Mouse (Mus musculus): ENCODE measurements around the gene Armc8. TPM values are rescaled to one million over a fixed set of nuclear protein-coding genes. Genes with fewer than 3 reads are reported as not detected.

The Armc8 gene
- polyA plus RNA-seq, 1 experiment, result 10.4 TPM

DNA sequence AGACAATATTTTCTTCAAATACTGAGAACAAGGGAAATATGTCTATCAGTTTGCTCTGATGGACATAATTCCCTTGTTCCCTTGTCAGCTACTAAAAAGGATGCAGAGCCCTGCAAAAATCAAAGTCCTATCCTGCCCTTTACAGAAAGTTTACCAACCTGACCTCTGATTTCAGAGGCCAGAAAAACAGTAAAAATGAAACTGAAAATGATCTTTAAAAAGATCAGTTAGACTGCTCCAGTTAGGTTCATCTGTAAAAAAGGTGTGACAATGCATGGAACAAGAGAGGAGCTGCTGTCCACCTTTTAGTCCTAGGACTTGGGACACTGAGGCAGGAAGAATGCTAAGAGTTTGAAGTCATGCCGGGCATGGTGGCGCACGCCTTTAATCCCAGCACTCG lies 77.6 kb downstream of the Armc8 start:
- Histone ChIP-seq H3ac (ENCODE audit: control insufficient read depth, insufficient read length) (no peak overlapping the region), H3K36me3 (ENCODE audit: control insufficient read depth, insufficient read depth) (peaks cover 28% of the 10 kb centered on the region), H3K27me3 (ENCODE audit: control insufficient read depth, insufficient read depth, insufficient read length) (no peaks in the 10 kb centered on the region), H3K4me2 (ENCODE audit: low read depth) (no peak overlapping the region), H3K79me2 (ENCODE audit: control insufficient read depth, insufficient read depth) (no peaks in the 10 kb centered on the region), H3K4me3 (no peak overlapping the region)
- TF ChIP-seq E2F4 (IDR thresholded peaks at IDR 0.05; ENCODE audit: insufficient read depth), result no peak
- TF ChIP-seq SRF (IDR thresholded peaks at IDR 0.05; ENCODE audit: control insufficient read depth, insufficient read length, low read depth), result no peak
- TF ChIP-seq MYOG (IDR thresholded peaks at IDR 0.05; ENCODE audit: control insufficient read depth in 1 of 3, insufficient read depth in 1 of 3, insufficient read length in 2 of 3, low read depth in 2 of 3), result no peak
- TF ChIP-seq CEBPB (IDR thresholded peaks at IDR 0.05; ENCODE audit: insufficient read depth, poor library complexity, severe bottlenecking), result no peak
- no peak for TF ChIP-seq REST (IDR thresholded peaks at IDR 0.05; ENCODE audit: insufficient read depth, insufficient read length)
- no peak for TF ChIP-seq POLR2AphosphoS2 (IDR thresholded peaks at IDR 0.05; ENCODE audit: insufficient read length, low read depth)
- no peak for TF ChIP-seq USF1 (IDR thresholded peaks at IDR 0.05; ENCODE audit: low read depth)
- no peak for TF ChIP-seq TCF3 (IDR thresholded peaks at IDR 0.05; ENCODE audit: insufficient read length, low read depth)
- no peak for TF ChIP-seq MYOD1 (IDR thresholded peaks at IDR 0.05; ENCODE audit: control insufficient read depth in 1 of 3, insufficient read length in 2 of 3, low read depth in 2 of 3)
- no peak for TF ChIP-seq TCF12 (IDR thresholded peaks at IDR 0.05; ENCODE audit: insufficient read depth, poor library complexity, severe bottlenecking)
- no peak for TF ChIP-seq POLR2A (IDR thresholded peaks at IDR 0.05; ENCODE audit: insufficient read length, low read depth)
- TF ChIP-seq MAX (IDR thresholded peaks at IDR 0.05; ENCODE audit: low read depth), result no peak

DNA sequence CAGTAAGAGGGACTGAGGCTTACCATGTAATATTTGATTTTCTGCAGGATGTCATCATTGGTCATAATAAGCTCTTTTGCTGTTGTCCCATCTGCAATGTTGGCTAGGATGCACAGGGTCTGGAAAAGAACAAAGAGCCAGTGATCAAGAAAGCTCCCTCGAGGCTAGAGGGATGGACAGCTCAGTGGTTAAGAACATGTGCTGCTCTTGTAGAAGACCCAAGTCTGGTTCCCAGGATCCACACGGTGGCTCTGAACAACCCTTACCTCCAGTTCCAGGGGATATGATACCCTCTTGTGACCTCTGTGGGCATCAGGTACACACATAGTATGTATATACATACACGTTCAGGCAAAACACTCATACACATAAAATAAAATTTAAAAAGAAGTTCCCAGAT lies 80.9 kb downstream of the Armc8 start:
- no peak for TF ChIP-seq TCF3 (IDR thresholded peaks at IDR 0.05; ENCODE audit: insufficient read length, low read depth)
- TF ChIP-seq SRF (IDR thresholded peaks at IDR 0.05; ENCODE audit: control insufficient read depth, insufficient read length, low read depth), result no peak
- no peak for TF ChIP-seq MYOD1 (IDR thresholded peaks at IDR 0.05; ENCODE audit: control insufficient read depth in 1 of 3, insufficient read length in 2 of 3, low read depth in 2 of 3)
- TF ChIP-seq REST (IDR thresholded peaks at IDR 0.05; ENCODE audit: insufficient read depth, insufficient read length), result no peak
- TF ChIP-seq CEBPB (IDR thresholded peaks at IDR 0.05; ENCODE audit: insufficient read depth, poor library complexity, severe bottlenecking), result no peak
- TF ChIP-seq TCF12 (IDR thresholded peaks at IDR 0.05; ENCODE audit: insufficient read depth, poor library complexity, severe bottlenecking), result no peak
- TF ChIP-seq E2F4 (IDR thresholded peaks at IDR 0.05; ENCODE audit: insufficient read depth), result no peak
- no peak for TF ChIP-seq MAX (IDR thresholded peaks at IDR 0.05; ENCODE audit: low read depth)
- TF ChIP-seq MYOG (IDR thresholded peaks at IDR 0.05; ENCODE audit: control insufficient read depth in 1 of 3, insufficient read depth in 1 of 3, insufficient read length in 2 of 3, low read depth in 2 of 3), result no peak
- no peak for TF ChIP-seq POLR2A (IDR thresholded peaks at IDR 0.05; ENCODE audit: insufficient read length, low read depth)
- no peak for TF ChIP-seq USF1 (IDR thresholded peaks at IDR 0.05; ENCODE audit: low read depth)
- no peak for TF ChIP-seq POLR2AphosphoS2 (IDR thresholded peaks at IDR 0.05; ENCODE audit: insufficient read length, low read depth)
- no peaks in the 10 kb centered on the region for H3K79me2 ChIP-seq (ENCODE audit: control insufficient read depth, insufficient read depth)
- H3K4me2 ChIP-seq (ENCODE audit: low read depth), result no peak overlapping the region
- H3K27me3 ChIP-seq (ENCODE audit: control insufficient read depth, insufficient read depth, insufficient read length), result no peaks in the 10 kb centered on the region
- H3K36me3 ChIP-seq (ENCODE audit: control insufficient read depth, insufficient read depth), result peaks cover 27% of the 10 kb centered on the region
- H3K4me3 ChIP-seq, result no peak overlapping the region
- no peak overlapping the region for H3ac ChIP-seq (ENCODE audit: control insufficient read depth, insufficient read length)

DNA sequence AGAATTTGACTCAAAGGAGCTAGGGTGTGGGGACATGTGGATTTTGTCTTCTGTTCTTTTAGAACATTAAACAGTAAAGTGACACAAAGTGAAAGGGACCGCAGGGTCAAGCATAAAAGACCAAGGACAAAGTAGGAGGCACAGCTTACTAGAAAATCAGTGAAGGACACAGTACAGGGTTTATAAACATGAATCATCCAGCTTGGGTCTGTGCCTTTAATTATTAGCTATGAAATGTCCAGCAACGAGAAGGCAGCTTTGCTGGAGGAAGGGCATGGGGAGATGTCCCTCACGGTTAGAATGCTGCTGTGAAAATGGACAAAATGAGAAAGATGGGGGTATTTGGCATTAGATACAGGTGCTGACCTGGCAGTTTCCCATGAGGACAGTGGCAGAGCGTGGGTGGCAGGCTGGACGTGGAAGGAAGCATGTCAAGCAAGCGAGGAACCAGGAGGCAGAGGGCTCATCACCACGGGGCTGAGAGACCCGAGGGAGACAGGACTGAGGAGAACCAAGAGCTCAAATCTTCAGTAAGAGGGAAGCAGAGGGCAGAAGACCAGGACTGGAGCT lies 81.5 kb downstream of the Armc8 start:
- Histone ChIP-seq H3K79me2 (ENCODE audit: control insufficient read depth, insufficient read depth) (no peaks in the 10 kb centered on the region), H3K4me2 (ENCODE audit: low read depth) (no peak overlapping the region), H3K36me3 (ENCODE audit: control insufficient read depth, insufficient read depth) (peaks cover 20% of the 10 kb centered on the region), H3ac (ENCODE audit: control insufficient read depth, insufficient read length) (no peak overlapping the region), H3K27me3 (ENCODE audit: control insufficient read depth, insufficient read depth, insufficient read length) (no peaks in the 10 kb centered on the region), H3K4me3 (no peak overlapping the region)
- TF ChIP-seq MYOG (IDR thresholded peaks at IDR 0.05; ENCODE audit: control insufficient read depth in 1 of 3, insufficient read depth in 1 of 3, insufficient read length in 2 of 3, low read depth in 2 of 3) (no peak), TCF3 (IDR thresholded peaks at IDR 0.05; ENCODE audit: insufficient read length, low read depth) (no peak), TCF12 (IDR thresholded peaks at IDR 0.05; ENCODE audit: insufficient read depth, poor library complexity, severe bottlenecking) (no peak), MYOD1 (IDR thresholded peaks at IDR 0.05; ENCODE audit: control insufficient read depth in 1 of 3, insufficient read length in 2 of 3, low read depth in 2 of 3) (no peak), REST (IDR thresholded peaks at IDR 0.05; ENCODE audit: insufficient read depth, insufficient read length) (no peak), MAX (IDR thresholded peaks at IDR 0.05; ENCODE audit: low read depth) (no peak), CEBPB (IDR thresholded peaks at IDR 0.05; ENCODE audit: insufficient read depth, poor library complexity, severe bottlenecking) (no peak), SRF (IDR thresholded peaks at IDR 0.05; ENCODE audit: control insufficient read depth, insufficient read length, low read depth) (no peak), E2F4 (IDR thresholded peaks at IDR 0.05; ENCODE audit: insufficient read depth) (no peak), USF1 (IDR thresholded peaks at IDR 0.05; ENCODE audit: low read depth) (no peak), POLR2AphosphoS2 (IDR thresholded peaks at IDR 0.05; ENCODE audit: insufficient read length, low read depth) (no peak), POLR2A (IDR thresholded peaks at IDR 0.05; ENCODE audit: insufficient read length, low read depth) (no peak)

DNA sequence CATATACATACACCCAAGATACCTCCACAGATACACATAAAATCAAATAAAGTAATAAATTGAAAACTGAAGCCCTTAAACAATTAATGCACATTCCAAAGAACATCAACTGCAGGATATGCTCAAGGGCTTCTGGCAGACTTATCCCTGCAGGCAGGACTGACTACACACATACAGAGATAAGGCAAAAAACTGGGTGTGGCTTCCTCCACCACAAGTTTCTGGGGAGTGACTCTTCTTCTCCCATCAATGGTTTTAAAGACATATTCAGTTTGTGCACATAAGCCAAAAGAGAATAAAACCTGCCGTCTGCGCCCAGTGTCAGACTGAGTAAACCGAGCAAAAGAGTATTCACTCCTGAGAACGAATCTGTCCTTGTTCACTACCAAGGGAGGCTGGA lies 83.6 kb downstream of the Armc8 start:
- TF ChIP-seq TCF12 (IDR thresholded peaks at IDR 0.05; ENCODE audit: insufficient read depth, poor library complexity, severe bottlenecking), result no peak
- TF ChIP-seq POLR2AphosphoS2 (IDR thresholded peaks at IDR 0.05; ENCODE audit: insufficient read length, low read depth), result no peak
- TF ChIP-seq USF1 (IDR thresholded peaks at IDR 0.05; ENCODE audit: low read depth), result no peak
- TF ChIP-seq CEBPB (IDR thresholded peaks at IDR 0.05; ENCODE audit: insufficient read depth, poor library complexity, severe bottlenecking), result no peak
- TF ChIP-seq MAX (IDR thresholded peaks at IDR 0.05; ENCODE audit: low read depth), result no peak
- no peak for TF ChIP-seq E2F4 (IDR thresholded peaks at IDR 0.05; ENCODE audit: insufficient read depth)
- no peak for TF ChIP-seq MYOD1 (IDR thresholded peaks at IDR 0.05; ENCODE audit: control insufficient read depth in 1 of 3, insufficient read length in 2 of 3, low read depth in 2 of 3)
- TF ChIP-seq MYOG (IDR thresholded peaks at IDR 0.05; ENCODE audit: control insufficient read depth in 1 of 3, insufficient read depth in 1 of 3, insufficient read length in 2 of 3, low read depth in 2 of 3), result no peak
- TF ChIP-seq SRF (IDR thresholded peaks at IDR 0.05; ENCODE audit: control insufficient read depth, insufficient read length, low read depth), result no peak
- no peak for TF ChIP-seq TCF3 (IDR thresholded peaks at IDR 0.05; ENCODE audit: insufficient read length, low read depth)
- TF ChIP-seq POLR2A (IDR thresholded peaks at IDR 0.05; ENCODE audit: insufficient read length, low read depth), result no peak
- TF ChIP-seq REST (IDR thresholded peaks at IDR 0.05; ENCODE audit: insufficient read depth, insufficient read length), result no peak
- Histone ChIP-seq H3ac (ENCODE audit: control insufficient read depth, insufficient read length) (no peak overlapping the region), H3K4me3 (no peak overlapping the region), H3K4me2 (ENCODE audit: low read depth) (no peak overlapping the region), H3K27me3 (ENCODE audit: control insufficient read depth, insufficient read depth, insufficient read length) (no peaks in the 10 kb centered on the region), H3K79me2 (ENCODE audit: control insufficient read depth, insufficient read depth) (no peaks in the 10 kb centered on the region), H3K36me3 (ENCODE audit: control insufficient read depth, insufficient read depth) (peaks cover 22% of the 10 kb centered on the region)
